Mouse (Mus musculus) fibroblast of lung, adult 2 months (primary cell): ENCODE data around the gene Ano2.

ENCODE experiments used
- DNase-seq: peaks from one replicate; pipeline ENCODE4 v3.0.0-alpha.2; 2011; ENCODE audit warnings: low read depth

The Ano2 gene

DNA sequence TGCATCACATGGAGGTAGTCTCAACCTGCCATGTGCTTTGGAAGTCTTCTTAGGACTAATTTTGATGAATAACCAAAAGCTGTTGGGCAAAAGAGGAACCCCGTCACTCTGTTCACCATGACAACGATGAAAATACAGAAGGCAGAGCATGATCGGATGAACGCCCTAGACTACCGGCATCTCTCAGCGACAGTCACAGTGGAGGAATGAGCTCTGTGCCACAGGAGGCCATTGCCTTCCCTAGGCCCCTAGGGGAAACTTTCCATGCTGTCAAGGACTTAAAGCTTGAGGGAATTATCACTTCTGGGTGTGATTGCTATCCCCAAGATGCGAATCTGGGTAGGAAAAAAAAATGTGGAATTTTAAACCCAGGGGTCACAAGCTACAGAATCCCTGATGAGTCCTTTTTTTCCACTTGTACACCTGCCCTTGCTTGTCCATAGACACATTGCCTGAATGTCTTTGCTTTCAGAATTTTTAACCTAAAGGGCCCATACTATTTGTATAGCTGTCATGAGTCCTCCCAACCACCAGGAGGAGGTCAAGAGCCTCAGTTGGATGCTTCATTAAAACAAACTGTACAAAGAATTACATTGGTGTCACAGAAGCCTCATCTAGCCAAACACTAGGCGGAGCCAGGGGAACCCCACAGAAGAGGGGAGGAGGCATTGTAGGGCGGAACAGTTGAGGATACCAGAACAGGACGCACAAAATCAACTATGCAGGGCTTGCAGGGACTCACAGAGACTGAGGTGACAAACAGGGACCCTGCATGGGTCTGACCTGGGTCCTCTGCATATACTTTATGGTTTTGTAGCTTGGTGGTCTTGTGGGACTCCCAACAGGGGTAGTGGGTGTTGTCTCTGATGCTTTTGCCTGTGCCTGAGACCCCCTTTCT, 53.2 kb downstream of the Ano2 start:
- DNase-seq: no peak

DNA sequence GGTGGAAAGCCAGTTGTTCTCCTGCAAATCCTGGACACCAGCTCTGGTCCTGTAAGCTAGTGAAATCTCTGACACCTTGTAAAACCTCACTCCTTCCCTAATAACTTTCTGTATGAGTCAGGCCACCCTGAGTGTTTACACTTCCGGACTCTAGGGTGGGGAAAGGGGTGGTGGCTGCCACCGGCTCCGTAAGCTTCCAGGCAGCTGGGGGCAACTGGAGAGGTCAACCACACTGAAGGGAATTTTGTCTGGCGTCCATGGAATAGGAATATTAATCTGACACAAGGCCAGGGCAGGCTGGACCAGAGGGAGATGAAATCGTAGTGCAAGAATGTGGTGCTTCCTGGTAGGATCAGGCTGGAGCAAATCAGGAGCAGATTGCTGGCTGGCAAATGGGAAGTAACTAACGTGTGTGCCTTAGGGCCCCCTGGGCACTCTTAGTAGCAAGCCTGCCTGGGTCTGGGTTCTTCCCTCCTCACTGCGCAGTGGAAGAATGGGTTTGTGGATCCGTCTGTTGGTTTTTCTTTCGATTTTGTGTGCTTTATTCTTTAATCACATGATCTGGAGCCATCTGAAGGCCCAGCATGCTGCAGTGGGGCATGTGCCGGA, 57.2 kb downstream of the Ano2 start:
- peak; percentile 27 for DNase-seq

DNA sequence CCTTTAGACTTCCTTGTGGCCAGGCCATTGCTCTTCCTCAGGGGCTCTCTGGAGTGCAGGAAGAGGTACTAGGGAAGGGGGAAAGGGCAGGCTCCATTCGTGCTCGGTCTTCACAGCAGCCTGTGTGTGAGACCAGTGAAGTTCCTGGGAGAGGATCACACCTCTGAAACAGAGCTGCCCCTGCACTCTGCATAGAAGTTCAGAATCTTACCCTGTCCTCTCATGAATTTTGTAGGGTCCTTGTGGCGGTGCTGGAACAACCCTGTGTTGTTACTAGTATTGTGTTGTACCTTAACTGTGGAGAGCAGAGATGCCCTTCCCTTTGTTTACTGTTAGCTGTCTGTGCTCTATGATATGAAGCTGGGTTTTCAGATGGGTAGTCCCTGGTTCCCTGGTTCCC, 58.4 kb downstream of the Ano2 start:
- DNase-seq: no peak

DNA sequence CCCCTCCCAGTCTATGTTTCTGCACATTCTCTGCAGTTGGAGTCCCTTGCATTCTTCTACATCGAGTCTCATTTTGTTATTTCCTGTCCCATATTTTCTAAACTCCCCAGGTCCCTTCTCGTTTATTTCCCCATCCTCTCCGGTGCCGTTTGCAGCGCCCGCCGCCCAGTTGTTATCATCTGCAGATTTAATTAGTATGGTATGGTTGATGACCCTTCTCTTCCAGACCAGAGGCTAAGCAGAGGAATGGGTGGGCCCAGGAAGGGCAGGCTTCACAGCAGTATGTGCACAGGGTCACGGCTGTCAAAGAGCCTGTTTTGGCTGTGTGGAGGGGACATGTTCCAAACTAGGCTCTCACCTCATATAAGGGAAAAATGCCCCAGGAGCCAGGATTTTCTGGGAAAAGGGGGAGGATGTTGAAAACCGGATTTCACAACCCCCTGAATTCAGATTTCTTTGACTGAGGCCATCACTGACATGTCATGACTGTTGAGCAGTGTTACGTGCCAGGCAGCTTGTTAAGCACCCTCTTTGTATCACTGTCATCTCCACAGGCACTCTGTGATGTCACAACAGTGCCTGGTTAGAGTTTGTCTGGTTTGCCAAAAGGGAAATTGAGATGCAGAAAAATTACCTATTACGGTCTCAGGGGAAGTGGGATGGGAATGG, 72.8 kb downstream of the Ano2 start:
- no peak for DNase-seq

DNA sequence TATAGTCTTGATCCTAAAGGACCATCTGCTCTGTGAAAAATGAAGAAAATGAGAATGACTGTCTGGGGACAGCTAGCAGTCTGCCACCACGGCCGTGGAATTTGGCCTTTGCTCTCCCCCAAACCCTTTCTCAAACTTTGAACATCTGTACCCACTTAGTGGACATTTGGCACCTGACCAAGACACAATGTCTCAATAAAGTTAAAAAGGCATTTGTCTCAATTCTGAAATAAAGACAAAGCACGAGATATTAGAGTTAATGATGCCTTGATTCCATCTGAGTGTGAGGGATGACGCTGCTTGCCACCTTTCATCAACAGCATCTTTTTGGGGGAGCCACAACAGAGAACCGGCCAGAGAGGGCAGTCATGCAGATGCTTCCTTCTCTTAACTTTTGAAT, 83.0 kb downstream of the Ano2 start:
- no peak for DNase-seq

DNA sequence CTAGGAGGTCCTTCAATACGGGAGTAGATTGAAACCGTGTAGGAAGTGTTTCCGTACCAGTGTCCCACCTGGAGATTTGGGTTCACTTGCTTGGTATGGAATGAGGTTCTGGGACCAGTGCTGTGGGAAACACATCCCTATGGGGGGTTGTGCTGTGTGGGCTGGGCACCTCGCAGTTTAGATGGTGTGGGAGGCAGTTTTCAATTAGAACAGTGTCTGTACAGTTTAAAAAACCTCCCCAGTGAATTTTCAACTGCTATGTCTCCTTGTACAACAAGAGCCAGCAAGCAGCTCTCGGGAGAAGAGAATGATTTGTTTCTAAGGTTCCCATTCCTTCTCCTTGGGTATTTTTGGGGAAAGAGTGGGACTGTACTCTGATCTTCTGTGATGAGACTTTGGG, 86.1 kb downstream of the Ano2 start:
- DNase-seq: no peak

DNA sequence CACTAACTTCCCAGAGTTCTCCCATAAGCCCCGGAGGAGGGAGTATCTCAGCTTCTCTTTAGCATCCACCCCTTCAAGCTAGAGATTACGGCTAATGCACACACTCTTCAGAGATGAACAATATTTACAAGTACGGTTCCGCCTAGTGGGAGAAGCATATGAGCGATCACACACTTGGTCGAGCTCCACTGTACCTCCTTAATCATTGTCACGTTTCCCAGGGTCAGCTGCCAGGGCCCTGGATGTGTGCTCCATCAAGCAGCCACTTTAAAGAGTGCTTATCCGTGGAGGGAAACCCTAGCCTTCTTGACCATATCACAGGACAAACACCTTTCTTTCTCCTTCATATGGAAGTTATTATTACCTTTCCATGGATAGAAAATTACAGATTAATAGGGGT, 112.7 kb downstream of the Ano2 start:
- DNase-seq: no peak

DNA sequence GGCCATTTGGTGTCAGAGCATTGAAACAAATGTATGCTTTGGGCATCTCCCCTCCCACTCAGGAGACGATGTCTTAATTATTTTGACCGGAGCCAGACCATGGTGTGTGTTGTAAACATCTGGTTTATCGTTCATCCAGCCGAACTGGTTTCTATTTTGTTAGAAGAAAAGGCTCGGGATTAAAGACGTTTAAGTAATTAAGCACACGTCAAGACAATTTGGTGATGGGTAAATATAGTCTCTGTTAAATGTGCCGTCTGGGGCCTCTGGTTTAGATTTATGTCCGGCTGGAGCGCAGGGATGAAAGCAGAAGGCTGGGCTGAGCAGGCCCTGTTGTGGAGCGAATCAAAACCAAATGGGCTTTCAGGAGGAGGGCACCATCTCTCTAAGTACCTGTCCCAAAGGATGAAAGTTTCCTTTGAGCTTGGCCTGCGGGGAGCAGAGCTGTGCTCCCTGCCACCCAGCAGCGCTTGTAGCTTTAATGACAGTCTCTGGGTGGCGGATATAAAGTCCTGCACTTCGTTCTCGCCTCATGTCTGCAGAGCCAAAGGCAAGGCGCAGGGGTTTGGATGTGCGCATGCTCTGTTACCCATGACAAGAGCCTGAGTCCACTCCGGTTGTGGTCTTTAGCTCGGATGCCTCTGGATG, 113.3 kb downstream of the Ano2 start:
- DNase-seq: no peak

DNA sequence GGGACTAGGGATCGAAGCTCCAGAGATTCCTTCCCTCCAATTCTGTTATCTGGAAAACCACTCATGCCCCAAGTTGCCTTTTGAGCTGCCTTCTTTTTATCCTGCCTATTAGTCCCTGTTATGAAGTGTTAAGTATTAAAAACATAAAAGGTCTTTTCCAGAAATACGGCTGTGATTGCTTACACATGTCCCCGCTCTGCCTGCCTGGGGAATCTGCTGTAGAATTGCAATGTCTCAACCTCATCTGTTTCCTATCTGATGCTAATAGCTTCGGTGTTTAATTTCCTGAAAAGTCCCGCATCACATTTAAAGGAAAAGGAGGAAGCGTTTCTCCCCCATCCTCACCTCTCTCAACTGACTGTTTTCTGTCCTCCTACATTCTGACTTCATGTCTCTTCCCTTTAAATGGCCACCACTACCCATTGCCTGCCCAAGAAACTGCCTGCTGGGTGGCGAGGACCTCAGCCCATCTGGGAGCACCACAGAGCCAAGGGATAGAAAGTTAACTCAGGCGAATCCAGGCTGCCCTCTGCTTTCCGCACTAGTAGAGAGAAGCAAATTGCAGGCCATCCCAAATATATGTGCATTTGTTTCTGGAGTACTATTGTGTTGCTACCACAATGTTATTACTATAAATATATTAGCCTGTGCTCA, 118.9 kb downstream of the Ano2 start:
- no peak for DNase-seq

DNA sequence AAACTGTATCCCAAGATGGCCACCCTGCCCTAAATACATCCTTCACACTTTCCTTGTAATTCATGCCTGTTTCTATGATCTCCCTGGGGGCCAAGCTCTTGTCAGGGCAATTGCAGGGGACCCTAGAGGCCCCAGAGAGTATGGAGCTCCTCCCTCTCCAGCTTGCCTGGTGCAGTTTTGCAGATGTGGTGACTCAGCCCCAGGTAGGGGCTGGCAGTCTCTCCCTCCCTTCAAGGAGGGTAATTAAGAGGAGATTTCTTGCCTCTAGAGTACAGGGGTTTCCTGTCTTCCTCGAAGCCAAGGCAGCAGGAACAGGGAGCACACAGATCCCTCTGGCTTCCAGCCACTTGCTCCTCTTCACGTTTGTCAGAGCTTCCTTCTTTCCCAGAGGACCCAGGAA, 121.2 kb downstream of the Ano2 start:
- DNase-seq: no peak

DNA sequence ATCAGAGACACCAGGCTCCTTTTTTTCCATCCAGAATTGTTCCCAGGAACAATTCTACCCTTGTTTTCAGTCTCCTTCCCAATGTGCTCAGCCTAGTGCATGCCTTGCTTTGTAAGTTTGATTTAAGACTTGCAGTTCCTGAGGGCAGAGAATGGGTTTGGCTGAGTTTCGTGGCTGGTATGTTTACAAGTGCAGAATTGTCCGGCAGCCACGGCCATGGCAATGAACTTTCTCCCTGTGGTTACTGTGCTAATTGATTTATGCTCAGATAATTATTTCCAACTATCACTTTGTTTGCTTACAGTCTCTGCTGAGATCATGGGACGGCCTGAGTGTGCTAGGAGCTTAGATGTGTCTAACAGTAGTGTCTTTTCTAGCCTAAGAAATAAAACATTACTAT, 147.9 kb downstream of the Ano2 start:
- DNase-seq: no peak

DNA sequence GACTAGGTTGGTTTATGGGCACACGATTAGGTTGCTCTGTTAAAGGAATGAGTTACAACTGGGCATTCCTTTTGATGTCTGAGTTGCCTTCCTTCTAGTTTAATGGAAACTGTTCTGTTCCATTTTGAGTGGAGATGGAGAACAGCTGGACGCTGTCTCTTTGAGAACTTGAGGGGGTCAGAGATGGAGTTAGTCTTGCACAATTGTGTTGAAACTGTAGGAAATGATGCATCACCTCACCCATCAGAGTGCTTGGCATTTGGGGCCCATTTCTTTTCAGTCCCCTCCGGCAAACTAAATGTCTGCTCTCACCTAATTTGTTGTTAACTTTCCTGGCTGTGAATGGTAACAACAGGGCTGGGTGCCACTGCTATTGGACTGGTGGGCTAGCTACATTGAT, 151.1 kb downstream of the Ano2 start:
- no peak for DNase-seq

DNA sequence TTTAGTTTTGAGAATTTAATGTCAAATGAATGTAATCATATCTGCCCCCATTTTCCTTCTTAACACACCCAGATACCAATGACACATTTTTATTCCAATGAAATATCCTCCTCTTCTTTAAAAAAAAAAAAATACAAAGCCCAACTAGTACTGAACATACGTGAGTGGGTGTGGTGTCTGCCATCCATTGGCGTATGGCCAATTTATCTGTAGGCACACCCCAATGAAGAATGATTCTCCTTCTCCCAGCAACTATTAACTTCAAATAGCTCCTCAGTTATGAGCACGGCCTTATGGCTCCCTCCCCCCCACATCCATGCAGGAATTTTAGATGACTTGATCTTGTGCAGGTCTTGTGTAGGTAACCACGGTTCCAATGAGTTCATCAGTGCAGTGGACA, 161.0 kb downstream of the Ano2 start:
- DNase-seq: no peak

DNA sequence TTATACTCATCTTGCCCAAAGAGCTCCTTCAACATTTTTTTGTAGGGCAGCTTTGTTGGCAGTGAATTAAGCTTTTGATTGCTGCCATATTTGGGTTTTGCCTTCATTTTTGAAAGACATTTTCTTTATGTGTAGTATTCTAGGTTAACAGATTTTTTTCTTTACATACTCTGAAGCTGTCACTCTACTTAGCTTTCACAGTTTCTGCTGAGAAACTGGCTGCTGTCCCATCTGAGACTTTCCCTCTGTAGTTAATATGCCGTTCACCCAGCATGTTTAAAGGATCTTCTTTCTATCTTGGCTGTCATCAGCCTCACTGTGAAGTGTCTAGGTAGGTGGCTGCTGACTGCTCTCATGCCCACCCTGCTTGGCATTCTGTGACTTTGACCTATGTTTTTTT, 168.1 kb downstream of the Ano2 start:
- no peak for DNase-seq

DNA sequence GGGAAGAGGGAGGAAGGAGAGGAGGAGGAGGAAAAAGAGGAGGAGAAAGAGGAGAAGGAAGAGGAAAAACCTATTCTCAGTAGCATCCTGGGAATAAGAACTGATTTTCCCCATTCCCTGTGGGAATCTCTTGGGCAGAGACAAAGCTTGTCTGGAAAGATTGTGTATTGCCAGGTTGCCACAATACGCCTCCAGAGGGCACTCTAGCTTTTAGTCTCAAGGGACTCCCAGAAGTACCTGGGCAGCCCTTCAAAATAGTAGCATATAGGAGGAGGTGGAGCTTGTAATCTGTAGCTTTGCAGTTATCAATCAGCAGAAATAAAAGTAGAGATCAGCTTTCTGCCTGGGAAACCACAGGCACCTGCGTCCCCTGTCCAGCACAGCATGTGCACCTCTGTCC, 178.3 kb downstream of the Ano2 start:
- no peak for DNase-seq

DNA sequence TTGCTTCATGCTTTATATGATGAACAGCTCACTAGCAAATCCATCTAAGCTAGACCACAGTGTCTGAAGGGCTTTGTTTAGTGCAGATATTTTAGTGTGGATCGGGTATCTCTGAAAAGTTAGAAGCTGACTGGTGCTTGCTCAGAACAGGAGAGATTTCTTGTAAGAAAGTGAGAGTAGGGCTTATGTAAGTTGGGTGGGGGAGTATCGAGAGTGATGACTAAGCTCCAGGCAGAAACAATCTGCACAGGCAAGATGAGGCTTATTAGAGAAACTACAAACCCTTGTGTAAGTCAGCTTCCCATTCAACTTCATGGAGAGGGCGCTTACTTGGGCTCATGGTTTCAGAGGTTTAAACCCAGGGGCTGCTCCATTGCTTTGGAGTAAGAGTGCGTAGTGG, 181.3 kb downstream of the Ano2 start:
- DNase-seq: no peak

DNA sequence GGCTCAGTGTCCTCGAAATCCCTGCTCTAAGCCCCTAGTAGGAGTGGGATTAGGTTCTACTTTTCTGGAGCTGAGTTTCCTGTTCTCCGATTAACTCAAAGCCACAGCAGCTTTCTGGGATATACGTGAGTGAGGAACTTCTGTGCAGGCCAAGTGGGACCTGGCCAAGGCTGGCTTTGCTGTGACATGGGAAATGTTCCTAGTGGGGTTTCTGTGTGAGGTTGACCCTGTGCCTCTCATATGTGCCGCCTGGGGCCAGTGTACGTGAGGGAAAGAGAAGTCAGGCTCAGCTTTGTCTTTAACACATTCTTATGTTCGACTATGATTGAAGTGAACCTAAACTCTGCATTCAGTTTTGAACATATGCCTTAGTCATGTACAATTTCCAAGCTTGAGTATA, 184.5 kb downstream of the Ano2 start:
- no peak for DNase-seq

DNA sequence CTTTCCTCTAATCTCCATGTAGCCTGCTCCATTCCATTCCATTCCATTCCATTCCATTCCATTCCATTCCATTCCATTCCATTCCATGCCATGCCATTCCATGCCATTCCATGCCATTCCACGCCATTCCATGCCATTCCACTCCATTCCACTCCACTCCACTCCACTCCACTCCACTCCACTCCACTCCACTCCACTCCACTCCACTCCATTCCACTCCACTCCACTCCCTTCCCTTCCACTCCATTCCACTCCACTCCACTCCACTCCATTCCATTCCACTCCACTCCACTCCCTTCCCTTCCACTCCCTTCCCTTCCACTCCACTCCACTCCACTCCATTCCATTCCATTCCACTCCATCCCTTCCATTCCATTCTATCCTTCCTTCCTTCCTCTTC, 186.7 kb downstream of the Ano2 start:
- DNase-seq: no peak

DNA sequence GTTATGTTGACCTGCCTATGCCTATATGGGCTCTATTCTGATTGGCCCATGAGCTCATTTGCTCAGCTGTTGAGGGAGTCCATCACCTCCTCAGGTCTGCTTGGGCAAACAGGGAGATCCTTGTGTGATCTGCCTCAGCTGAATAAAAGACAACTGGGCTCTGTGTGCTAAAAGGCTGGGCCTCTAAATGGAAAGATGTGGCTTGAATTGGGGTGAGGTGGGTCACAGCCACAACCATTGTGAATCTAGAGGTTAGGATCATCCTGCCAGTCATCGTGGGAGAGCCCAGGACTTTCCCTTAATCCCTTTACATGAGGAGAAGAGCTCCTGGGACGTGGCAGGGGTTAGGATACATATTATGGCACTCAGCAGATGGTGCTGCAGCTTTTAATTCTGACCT, 188.5 kb downstream of the Ano2 start:
- DNase-seq: no peak

DNA sequence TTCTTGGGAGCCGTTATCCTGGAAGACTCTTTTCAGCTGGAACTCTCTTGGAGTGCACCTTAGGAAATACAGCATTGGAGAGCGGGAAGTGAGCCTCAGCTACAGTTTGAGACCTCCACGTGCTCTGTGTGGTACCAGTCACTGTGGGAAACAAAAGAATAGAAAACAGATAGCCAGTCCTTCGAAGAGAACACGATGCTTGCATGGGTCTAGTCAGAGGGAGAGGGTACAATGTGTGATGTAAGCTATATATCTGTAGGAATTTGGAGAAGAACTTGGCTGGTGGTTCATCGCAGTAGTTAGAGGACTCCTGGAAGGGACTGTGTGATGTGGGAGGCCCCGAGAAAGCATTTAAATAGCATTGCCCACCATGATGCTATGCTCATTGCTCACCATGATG, 189.1 kb downstream of the Ano2 start:
- DNase-seq: no peak

DNA sequence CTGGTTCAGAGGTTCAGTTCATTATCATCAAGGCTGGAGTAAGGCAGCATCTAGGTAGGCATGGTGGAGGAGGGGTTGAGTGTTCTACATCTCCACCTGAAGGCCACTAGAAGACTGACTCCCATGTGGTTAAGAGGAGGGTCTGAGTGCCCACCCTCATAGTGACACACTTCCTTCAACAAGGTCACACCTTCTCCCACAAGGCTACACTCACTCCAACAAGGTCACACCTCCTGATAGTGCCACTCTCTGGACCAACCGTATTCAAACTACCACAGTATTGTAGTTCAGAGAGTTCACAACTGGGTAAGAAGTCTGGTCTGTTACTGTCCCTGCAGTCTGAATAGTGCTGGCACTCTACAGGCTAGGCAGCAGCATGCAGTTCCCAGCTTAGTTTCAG, 198.4 kb downstream of the Ano2 start:
- DNase-seq: no peak

DNA sequence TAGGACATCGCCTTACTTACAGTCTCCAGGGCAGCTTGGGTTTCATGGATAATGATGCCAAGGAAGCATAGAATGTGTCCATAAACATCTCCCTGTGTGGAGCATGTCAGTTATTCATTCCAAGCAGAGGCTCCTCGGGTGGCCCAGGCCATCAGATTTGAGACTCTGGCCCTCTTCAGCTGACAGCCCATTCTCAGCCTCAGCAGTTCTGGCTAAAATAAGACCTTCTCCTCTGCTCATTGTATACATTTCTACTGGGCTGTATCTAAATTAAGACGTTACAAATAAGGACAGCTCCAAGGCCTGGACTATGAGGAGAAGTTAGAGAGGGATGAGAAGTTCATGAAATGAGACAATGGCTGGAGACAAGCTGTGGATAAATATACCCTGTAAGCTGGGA, 204.1 kb downstream of the Ano2 start:
- no peak for DNase-seq
